Mouse (Mus musculus) CD4-positive naive resting alpha-beta T cell, adult 57 days (primary cell): Measurements from ENCODE around the gene Crybg2. TPM values are rescaled to one million over a fixed set of nuclear protein-coding genes. Genes with fewer than 3 reads are reported as not detected.

Experiments used
- total RNA-seq: library from RNA; stranded (reverse); gene quantifications from one replicate; pipeline ENCODE4 v1.2.4, GENCODE M21; 2023

Crybg2 gene
- total RNA-seq: 13.0 TPM

GRCm38 (mm10) chr4:134060135-134060865 is at the start of gene Crybg2:
Crybg2 (plus strand) TSS chr4:134060815.

DNA sequence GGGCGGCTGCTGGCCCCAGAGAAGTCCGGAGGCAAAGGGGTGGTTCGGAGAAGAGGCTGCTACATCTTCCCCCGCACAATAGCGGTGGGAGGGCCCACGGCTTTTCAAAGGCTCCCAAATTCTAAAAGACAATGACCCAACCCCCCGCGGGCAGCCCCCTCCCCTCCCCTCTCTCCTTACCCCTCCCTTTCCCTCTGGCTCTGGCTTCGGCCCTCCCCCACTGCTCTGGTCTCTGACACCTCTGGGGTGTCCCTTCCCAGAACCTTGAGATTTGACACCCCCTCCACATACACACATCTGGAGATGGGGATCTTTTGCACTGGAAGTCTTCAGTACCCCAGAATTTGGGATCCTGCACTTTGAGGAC is 41.9 kb upstream of the Crybg2 start, which contains the start of gene Lin28a:
Gene Lin28a (minus strand): TSS at position 63 of the 367 bp plus-strand sequence.

GRCm38 (mm10) chr4:134053538-134053937 is 7.1 kb upstream of the Crybg2 start, which contains the start of gene Zfp683:
Zfp683 (plus strand) TSS chr4:134053838.

DNA sequence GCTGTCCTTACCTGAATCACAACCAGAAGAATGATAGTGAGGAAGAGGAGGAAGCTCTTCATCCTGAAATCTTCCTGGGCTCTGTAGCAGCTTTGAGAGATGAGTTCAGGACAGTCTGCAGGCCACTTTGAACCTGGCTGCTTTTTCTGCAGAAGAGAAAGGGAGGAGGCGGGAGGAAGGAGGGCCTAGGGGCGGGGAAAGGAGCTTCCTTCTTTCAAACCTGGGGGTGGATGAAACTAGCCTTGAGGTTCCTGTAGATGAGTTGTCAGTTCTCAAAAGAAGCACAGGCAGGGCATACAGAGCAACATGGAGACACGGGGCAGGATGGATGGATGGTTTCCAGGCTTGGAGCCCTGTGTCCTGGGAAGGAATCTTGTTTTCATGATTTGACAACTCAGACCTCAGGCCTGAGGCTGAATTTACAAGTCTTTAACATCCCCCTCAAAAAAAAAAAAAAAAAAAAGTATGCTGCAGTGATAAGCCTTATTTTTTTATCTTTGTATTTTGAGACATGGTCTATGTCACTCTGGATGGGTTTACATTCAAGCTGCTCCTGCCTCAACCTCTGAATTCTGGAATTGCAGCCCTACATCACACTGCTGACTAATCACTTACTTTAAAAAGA is 34.4 kb downstream of the Crybg2 start, which contains the start of gene Cd52:
Gene Cd52 (minus strand): TSS at position 160 of the 625 bp plus-strand sequence.

GRCm38 (mm10) chr4:134101979-134102741 is 41.5 kb downstream of the Crybg2 start, which contains the start of gene Ubxn11:
Ubxn11 (plus strand) TSS chr4:134102570.

GRCm38 (mm10) chr4:134128221-134128982 is 67.8 kb downstream of the Crybg2 start, which contains the start of gene Sh3bgrl3:
Sh3bgrl3 (minus strand) TSS chr4:134128789.

Other genes starting within 250 kb of the Crybg2 start
- 125 TPM for gene Rps6ka1, start 173.0 kb upstream of the Crybg2 start, total RNA-seq
- 265 TPM for gene Hmgn2, start 92.2 kb upstream of the Crybg2 start, total RNA-seq
- gene Dhdds, start 59.9 kb upstream of the Crybg2 start, total RNA-seq: 27.0 TPM
- gene Lin28a, start 42.0 kb upstream of the Crybg2 start, total RNA-seq: not detected
- gene Zfp683, start 7.0 kb upstream of the Crybg2 start, total RNA-seq: 0.80 TPM
- gene Cd52, start 34.3 kb downstream of the Crybg2 start, total RNA-seq: 1,000 TPM
- 69.4 TPM for gene Ubxn11, start 41.8 kb downstream of the Crybg2 start, total RNA-seq
- gene Sh3bgrl3, start 68.0 kb downstream of the Crybg2 start, total RNA-seq: 438 TPM
- 25.1 TPM for gene Cep85, start 126.3 kb downstream of the Crybg2 start, total RNA-seq
- not detected for gene Gm7534, start 142.2 kb downstream of the Crybg2 start, total RNA-seq
- not detected for gene Catsper4, start 166.6 kb downstream of the Crybg2 start, total RNA-seq
- 0.62 TPM for gene Cnksr1, start 177.6 kb downstream of the Crybg2 start, total RNA-seq
- not detected for gene E130218I03Rik, start 182.8 kb downstream of the Crybg2 start, total RNA-seq
- gene Zfp593, start 184.8 kb downstream of the Crybg2 start, total RNA-seq: 23.0 TPM
- not detected for gene Gm30191, start 186.1 kb downstream of the Crybg2 start, total RNA-seq
- not detected for gene Grrp1, start 193.3 kb downstream of the Crybg2 start, total RNA-seq
- gene Pdik1l, start 227.1 kb downstream of the Crybg2 start, total RNA-seq: 15.4 TPM